Mouse (Mus musculus): ENCODE data around the gene Gpat2. TPM values are rescaled to one million over a fixed set of nuclear protein-coding genes. Genes with fewer than 3 reads are reported as not detected.

Gene Gpat2
- not detected in 3 replicates for total RNA-seq (2017)

DNA sequence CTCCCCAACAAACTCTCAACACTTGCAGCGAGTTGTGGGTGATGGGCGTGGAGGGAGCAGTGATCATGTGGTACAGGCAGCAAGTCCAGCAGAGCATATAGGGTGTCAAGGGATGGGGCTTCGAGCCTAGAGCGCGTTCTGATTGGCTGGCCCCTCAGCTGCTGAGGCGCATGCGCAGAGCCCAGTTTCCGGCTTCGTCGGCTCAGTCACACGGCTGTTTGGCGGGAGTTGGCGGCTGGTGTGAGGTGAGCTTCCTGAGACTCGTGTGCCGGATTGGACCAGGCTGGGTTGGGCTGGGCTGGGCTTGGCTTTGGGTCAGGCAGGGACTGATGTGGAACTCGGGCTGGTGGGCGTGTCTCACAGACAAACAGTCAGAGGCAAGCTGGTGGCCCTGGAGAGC lies at the start of gene Gpat2:
Gene Gpat2 (plus strand): TSS at position 223 of the 400 bp plus-strand sequence.
- no peak for ATAC-seq (replicated peaks; ENCODE audit: insufficient number of reproducible peaks, low FRiP score, low TSS enrichment, poor library complexity, severe bottlenecking)

DNA sequence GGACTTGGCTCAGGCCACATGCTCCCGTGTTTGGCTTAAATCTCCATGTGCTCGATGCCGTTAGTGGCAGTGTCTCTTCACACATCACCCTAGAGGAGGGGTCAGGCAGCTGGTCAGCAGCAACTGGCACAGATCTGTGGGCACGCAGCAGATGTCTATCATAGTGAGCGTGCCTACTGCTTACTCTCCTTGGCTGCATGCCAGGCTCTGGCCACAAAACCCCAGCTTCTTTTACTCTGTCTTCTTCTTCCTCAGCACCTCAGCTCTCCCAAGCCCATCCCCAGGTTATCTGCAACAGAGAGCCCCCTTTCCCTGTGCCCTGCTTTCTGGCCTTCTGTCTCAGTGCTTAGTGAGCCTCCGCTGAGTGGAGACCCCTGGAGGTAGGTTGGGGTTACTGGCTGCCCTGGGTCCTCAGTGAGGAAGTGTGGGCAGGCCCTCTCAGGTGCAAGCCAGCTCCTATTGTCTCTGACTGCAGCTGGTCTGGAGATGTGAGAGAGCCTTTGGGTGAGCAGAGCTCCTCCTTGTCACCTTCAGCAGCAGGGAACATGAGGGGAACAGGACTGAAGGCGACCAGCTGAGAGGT lies 49.1 kb upstream of the Gpat2 start:
- ATAC-seq (replicated peaks; ENCODE audit: insufficient number of reproducible peaks, low FRiP score, low TSS enrichment, poor library complexity, severe bottlenecking), result no peak; the same call in 1 of the 2 replicates

DNA sequence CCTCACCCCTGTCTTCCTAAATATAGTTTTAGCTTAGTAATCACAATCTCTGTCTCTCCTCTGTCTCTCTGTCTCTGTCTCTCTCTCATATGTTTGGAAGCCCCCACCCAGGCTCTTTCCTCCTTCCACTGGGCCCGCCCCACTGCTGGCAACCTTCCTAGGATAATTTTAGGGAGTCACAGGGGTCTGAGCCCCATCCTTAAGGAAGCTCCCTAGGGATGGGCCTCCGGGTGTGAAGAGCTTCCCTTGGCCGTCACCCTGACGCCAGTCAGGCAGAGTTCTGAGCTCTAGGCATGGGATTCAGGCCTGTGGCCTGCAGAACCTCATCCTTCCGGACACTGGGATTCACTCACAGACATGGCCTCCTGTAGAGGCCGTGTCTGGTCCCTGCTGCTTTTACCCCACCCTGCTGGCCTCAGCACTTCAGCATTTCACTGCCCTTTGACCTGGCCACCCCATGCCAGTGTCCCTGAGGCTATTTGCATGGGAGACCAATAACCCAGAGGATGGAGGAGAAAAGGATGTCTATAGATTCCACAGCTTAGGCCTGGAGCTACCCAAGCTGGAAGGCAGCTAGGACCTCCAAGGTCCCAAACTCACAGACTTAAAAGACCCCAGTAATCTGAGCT lies 48.5 kb upstream of the Gpat2 start:
- no peak for ATAC-seq (replicated peaks; ENCODE audit: insufficient number of reproducible peaks, low FRiP score, low TSS enrichment, poor library complexity, severe bottlenecking)

- no peak for ATAC-seq (replicated peaks; ENCODE audit: insufficient number of reproducible peaks, low FRiP score, low TSS enrichment, poor library complexity, severe bottlenecking)
These were observed 46.9 kb upstream of the Gpat2 start for GRCm38 (mm10) chr2:127377942-127378610.

- no peak for ATAC-seq (replicated peaks; ENCODE audit: insufficient number of reproducible peaks, low FRiP score, low TSS enrichment, poor library complexity, severe bottlenecking)
These were observed 46.4 kb upstream of the Gpat2 start for GRCm38 (mm10) chr2:127378611-127378990.

- no peak for ATAC-seq (replicated peaks; ENCODE audit: insufficient number of reproducible peaks, low FRiP score, low TSS enrichment, poor library complexity, severe bottlenecking)
These were observed 45.7 kb upstream of the Gpat2 start for GRCm38 (mm10) chr2:127379250-127379649.

DNA sequence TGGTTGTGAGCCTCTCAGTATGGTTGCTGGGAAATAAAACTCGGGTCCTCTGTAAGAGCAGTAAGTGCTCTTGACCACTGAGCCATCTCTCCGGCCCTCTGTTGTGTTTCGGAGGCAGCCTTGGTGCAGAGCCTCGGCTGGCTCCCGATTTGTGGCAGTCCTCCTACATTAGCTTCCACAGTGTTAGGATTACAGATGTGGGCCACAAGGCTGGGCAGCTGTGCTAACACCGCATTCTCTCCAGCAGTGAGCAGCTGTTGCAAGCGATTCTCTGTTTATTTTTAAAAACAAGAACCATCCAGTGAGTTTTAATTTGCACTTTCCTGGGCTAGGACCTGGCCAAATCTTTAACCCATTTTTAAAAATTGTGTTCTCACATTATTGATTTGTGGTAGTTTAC lies 41.1 kb upstream of the Gpat2 start:
- no peak for ATAC-seq (replicated peaks; ENCODE audit: insufficient number of reproducible peaks, low FRiP score, low TSS enrichment, poor library complexity, severe bottlenecking)

- ATAC-seq (replicated peaks; ENCODE audit: insufficient number of reproducible peaks, low FRiP score, low TSS enrichment, poor library complexity, severe bottlenecking), result no peak
These were observed 37.5 kb upstream of the Gpat2 start for GRCm38 (mm10) chr2:127387521-127387920.

GRCm38 (mm10) chr2:127390352-127390751 lies 34.6 kb upstream of the Gpat2 start:
- ATAC-seq (replicated peaks; ENCODE audit: insufficient number of reproducible peaks, low FRiP score, low TSS enrichment, poor library complexity, severe bottlenecking), result no peak

- ATAC-seq (replicated peaks; ENCODE audit: insufficient number of reproducible peaks, low FRiP score, low TSS enrichment, poor library complexity, severe bottlenecking), result no peak
These were observed 34.2 kb upstream of the Gpat2 start for GRCm38 (mm10) chr2:127390846-127391245.

DNA sequence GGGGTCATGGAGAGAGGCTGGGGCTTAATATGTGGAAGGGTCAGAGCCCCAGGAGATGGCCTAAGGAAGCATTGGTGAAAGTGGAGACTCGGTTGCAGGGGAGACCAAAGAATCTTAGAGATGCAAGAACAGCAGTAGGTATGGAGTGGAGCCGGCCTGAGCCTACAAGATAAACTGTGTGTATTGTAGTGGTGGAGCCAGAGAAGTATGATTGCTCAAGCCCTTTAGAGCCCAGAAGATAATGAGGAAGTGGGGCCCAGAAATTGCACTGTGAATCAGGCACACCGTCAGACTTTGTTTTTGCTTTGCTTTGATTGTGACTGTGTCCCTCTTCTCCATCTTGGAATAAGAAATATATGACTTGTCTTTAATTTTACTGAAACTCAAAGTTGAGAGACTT lies 33.7 kb upstream of the Gpat2 start:
- ATAC-seq (replicated peaks; ENCODE audit: insufficient number of reproducible peaks, low FRiP score, low TSS enrichment, poor library complexity, severe bottlenecking), result peak; percentile 42; the same call in 1 of the 2 replicates

DNA sequence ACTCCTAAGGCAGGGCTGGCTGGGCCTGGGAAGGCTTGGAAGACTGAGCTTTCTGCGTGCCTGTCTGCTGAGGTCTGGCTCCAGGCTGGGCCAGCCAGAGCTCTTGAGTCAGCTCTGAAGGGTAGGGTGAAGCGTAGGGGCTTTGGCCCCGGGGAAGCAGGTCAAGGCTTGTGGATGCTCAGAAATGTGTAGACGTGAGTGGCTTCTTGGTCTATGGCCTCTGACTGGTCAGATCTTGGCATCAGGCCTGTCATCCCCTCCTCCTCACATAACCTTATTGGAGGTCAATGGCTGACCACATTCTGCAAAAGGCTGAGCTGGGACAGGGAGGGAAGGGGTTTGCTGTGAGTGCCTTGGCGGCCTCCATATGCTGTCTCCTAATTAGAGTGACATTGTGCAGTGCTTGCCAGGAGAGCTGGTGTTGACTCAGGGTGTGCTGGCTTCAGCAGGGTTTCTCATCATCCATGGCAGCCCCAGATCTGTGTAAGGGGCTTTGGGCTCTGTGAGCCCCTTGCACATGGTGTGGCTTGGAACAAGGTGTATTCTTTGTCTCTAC lies 30.3 kb upstream of the Gpat2 start:
- no peak for ATAC-seq (replicated peaks; ENCODE audit: insufficient number of reproducible peaks, low FRiP score, low TSS enrichment, poor library complexity, severe bottlenecking)

GRCm38 (mm10) chr2:127398738-127399137 lies 26.3 kb upstream of the Gpat2 start:
- no peak for ATAC-seq (replicated peaks; ENCODE audit: insufficient number of reproducible peaks, low FRiP score, low TSS enrichment, poor library complexity, severe bottlenecking)

- ATAC-seq (replicated peaks; ENCODE audit: insufficient number of reproducible peaks, low FRiP score, low TSS enrichment, poor library complexity, severe bottlenecking), result no peak
These were observed 13.9 kb upstream of the Gpat2 start for GRCm38 (mm10) chr2:127411126-127411525.

GRCm38 (mm10) chr2:127415806-127416205 lies 9.2 kb upstream of the Gpat2 start:
- ATAC-seq (replicated peaks; ENCODE audit: insufficient number of reproducible peaks, low FRiP score, low TSS enrichment, poor library complexity, severe bottlenecking), result no peak

DNA sequence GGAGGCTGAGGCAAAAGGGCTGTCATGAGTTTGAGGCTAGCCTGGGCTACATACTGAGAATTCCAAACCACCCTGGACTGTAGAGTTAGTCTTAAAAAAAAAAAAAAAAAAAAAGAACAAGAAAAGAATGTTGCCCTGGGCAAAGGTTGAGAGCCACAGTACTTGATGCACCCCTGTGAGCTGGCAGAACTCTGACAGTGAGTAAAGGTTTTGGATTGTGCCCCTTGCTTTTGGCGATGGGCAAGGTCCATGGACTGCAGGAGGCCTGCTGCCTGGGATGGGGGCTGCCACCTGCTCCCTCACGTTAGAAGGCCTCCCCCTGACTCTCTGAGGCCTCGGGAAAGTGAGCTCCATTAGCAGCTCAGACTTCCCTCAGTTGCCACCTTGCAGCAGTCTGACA lies 8.3 kb upstream of the Gpat2 start:
- no peak for ATAC-seq (replicated peaks; ENCODE audit: insufficient number of reproducible peaks, low FRiP score, low TSS enrichment, poor library complexity, severe bottlenecking)

GRCm38 (mm10) chr2:127418266-127418970 lies 6.6 kb upstream of the Gpat2 start:
- no peak for ATAC-seq (replicated peaks; ENCODE audit: insufficient number of reproducible peaks, low FRiP score, low TSS enrichment, poor library complexity, severe bottlenecking)

DNA sequence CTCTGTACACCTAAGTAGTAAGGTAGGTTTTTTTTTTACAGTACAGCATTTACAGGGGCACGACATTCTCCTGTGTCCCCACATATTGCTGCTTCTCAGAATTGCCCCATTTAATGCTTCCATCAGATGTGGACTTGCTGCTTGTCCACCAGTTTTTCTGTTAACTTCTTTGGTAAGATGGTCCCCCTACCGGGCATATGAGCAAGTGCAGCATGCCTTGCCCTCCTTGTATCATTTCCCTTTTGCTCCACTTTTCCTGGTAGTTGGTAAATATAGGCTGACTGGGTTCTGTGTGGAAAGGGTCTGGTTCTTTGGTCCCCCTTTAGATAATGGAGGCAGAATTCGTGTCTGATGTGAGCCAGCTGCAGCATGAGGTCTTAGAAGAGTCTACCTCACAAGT lies 5.2 kb downstream of the Gpat2 start:
- ATAC-seq (replicated peaks; ENCODE audit: insufficient number of reproducible peaks, low FRiP score, low TSS enrichment, poor library complexity, severe bottlenecking), result no peak

All from monocyte, adult 5-6 weeks (primary cell).